Mouse (Mus musculus) heart, embryonic 10.5 days (tissue): ENCODE measurements around the gene Gm6812. TPM values are rescaled to one million over a fixed set of nuclear protein-coding genes. Genes with fewer than 3 reads are reported as not detected.
"Not testable (repeated sequence)": the region's sequence is repeated elsewhere in the genome, so short reads cannot be mapped to it uniquely, and the experiment has no call there.

Experiments
- DNase-seq: peaks from one replicate; pipeline ENCODE4 v3.0.0-alpha.2; 2017; ENCODE audit warnings: low spot score
- H3K27ac ChIP-seq: fragments of 300-500 bp; sonication (generic); 2 replicates; pipeline ENCODE4 v1.5.1; 2016; ENCODE audit warnings: mild to moderate bottlenecking
- H3K27me3 ChIP-seq: fragments of 300-500 bp; sonication (generic); 2 replicates; pipeline ENCODE4 v1.6.1; 2016; ENCODE audit warnings: mild to moderate bottlenecking; ENCODE audit not compliant: poor library complexity, insufficient read depth, severe bottlenecking
- H3K36me3 ChIP-seq: fragments of 300-500 bp; sonication (generic); 2 replicates; pipeline ENCODE4 v1.6.1; 2016; ENCODE audit warnings: mild to moderate bottlenecking, moderate library complexity
- H3K4me1 ChIP-seq: fragments of 300-500 bp; sonication (generic); 2 replicates; pipeline ENCODE4 v1.6.1; 2016; ENCODE audit warnings: mild to moderate bottlenecking
- H3K4me3 ChIP-seq: fragments of 300-500 bp; sonication (generic); 2 replicates; pipeline ENCODE4 v1.5.1; 2016; ENCODE audit warnings: mild to moderate bottlenecking, moderate library complexity
- H3K9me3 ChIP-seq: fragments of 300-500 bp; sonication (generic); 2 replicates; pipeline ENCODE4 v1.6.1; 2016; ENCODE audit warnings: mild to moderate bottlenecking, moderate library complexity
- WGBS: fragments of 180-500 bp; shearing (Covaris S2); methylation state at CpG from one replicate; pipeline ENCODE4 v1.1.7; 2016; 5-methylcytosine and 5-hydroxymethylcytosine counted together
- polyA plus RNA-seq: library from polyadenylated mRNA; unstranded; fragments of >200 nt; fragmentation: Nextera tagmentation; extraction: Ambion mirVana; gene quantifications from 2 replicates; pipeline ENCODE4 v1.2.1, GENCODE M21; 2016

Gene Gm6812
- polyA plus RNA-seq = not detected in 2 replicates

- H3K27me3 ChIP-seq, H3K4me1 ChIP-seq, H3K36me3 ChIP-seq, H3K9me3 ChIP-seq, H3K4me3 ChIP-seq, DNase-seq, H3K27ac ChIP-seq: not testable (repeated sequence)
- WGBS = 65% methylated on average over 5 of the region's 5 CpGs
These were observed at the start of gene Gm6812 for GRCm38 (mm10) chrX:68892953-68893352. Gene Gm6812 (minus strand): TSS chrX:68893053.

- DNase-seq = no peak
- Histone ChIP-seq H3K9me3 (no peaks in the 10 kb centered on the region), H3K36me3 (no peaks in the 10 kb centered on the region), H3K27me3 (no peaks in the 10 kb centered on the region), H3K4me3 (no peak overlapping the region), H3K4me1 (no peaks in the 10 kb centered on the region), H3K27ac (no peak overlapping the region)
- 42% methylated on average over 2 of the region's 2 CpGs for WGBS
These were observed 27.7 kb downstream of the Gm6812 start for GRCm38 (mm10) chrX:68865145-68865544.

Other genes starting within 250 kb of the Gm6812 start
- 50.0 and 53.7 TPM in 2 replicates for gene Fmr1, start 214.5 kb downstream of the Gm6812 start, polyA plus RNA-seq
- 0.78 and 1.2 TPM in 2 replicates for gene Fmr1nb, start 131.2 kb downstream of the Gm6812 start, polyA plus RNA-seq
- 2.7 and 3.4 TPM in 2 replicates for gene Gm14698, start 72.0 kb downstream of the Gm6812 start, polyA plus RNA-seq